Mouse (Mus musculus): ENCODE measurements around the gene Minos1. TPM values are rescaled to one million over a fixed set of nuclear protein-coding genes. Genes with fewer than 3 reads are reported as not detected.

Gene Minos1
- polyA plus RNA-seq, 1 experiment from 2014 or later: 415 TPM

DNA sequence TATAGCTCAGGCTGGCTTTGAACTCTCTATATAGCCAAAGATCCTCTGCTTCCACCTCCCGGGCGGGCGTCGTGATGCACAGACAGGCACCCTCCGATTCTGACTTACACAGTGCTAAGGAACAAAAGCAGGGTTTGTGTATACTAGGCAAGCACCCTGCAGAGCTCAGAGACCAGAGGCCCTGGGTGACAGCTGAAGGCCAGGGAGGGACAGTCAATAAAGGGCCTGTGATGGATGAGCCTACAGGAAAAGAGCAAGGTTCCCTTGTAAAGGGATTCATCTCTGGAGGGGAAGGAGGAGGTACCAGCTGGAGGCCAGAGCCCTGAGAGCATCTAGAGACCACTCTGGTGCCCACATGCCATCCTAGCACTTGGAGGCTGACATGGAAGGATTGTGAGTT, 77.5 kb downstream of the Minos1 start:
- no peak overlapping the region; the same call in 1 of the 2 replicates for H3K27ac ChIP-seq (ENCODE audit: low read depth, low read length)
- 26% methylated on average over 5 of the region's 5 CpGs for WGBS
- H3K4me2 ChIP-seq (ENCODE audit: low read depth, low read length): no peak overlapping the region

DNA sequence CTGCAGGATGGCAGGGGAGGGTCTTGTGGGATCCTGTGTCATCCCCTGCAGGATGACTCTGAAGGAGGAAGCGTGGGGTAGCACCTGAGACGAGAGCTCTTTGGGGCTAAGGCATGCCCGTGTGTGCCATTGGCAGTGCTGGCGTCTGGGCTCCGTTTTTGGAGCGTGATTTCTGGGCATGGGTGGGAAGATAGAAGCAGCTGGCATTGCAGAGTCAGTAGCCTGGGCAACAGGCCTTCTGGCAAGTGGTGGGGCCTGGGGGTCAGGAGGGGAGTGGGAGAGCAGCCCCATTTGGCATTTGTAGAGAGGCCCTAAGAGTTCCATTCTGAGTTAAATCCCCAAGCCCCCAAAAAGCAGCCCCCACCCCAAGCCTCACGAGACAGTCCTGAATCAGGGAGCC, 78.1 kb downstream of the Minos1 start:
- H3K4me2 ChIP-seq (ENCODE audit: low read depth, low read length): no peak overlapping the region
- H3K4me1 ChIP-seq (ENCODE audit: control insufficient read depth, insufficient read depth, low read length): peaks cover 12% of the 10 kb centered on the region
- no peaks in the 10 kb centered on the region for H3K36me3 ChIP-seq (ENCODE audit: control insufficient read depth, insufficient read depth, low read length)
- H3K27ac ChIP-seq (ENCODE audit: low read depth, low read length): no peak overlapping the region
- H3K4me3 ChIP-seq (ENCODE audit: low read depth, low read length): no peak overlapping the region
- no peak for ATAC-seq (ENCODE audit: low read depth)
- H3K9me3 ChIP-seq (ENCODE audit: control insufficient read depth, low read length): no peaks in the 10 kb centered on the region
- H3K27me3 ChIP-seq (ENCODE audit: control insufficient read depth, insufficient read depth, low read length): no peaks in the 10 kb centered on the region
- WGBS: 66% methylated on average over 7 of the region's 7 CpGs
- no peak overlapping the region for H3K9ac ChIP-seq (replicated peaks; ENCODE audit: low read depth, low read length)

More for the DNA sequence above, 77.5 kb downstream of the Minos1 start:
- H3K9ac ChIP-seq (replicated peaks; ENCODE audit: low read depth, low read length): no peak overlapping the region
- H3K4me1 ChIP-seq (ENCODE audit: control insufficient read depth, insufficient read depth, low read length): peaks cover 12% of the 10 kb centered on the region
- no peaks in the 10 kb centered on the region for H3K36me3 ChIP-seq (ENCODE audit: control insufficient read depth, insufficient read depth, low read length)
- no peak overlapping the region for H3K4me3 ChIP-seq (ENCODE audit: low read depth, low read length)
- no peaks in the 10 kb centered on the region for H3K9me3 ChIP-seq (ENCODE audit: control insufficient read depth, low read length)
- ATAC-seq (ENCODE audit: low read depth): no peak
- H3K27me3 ChIP-seq (ENCODE audit: control insufficient read depth, insufficient read depth, low read length): no peaks in the 10 kb centered on the region

Other genes starting within 250 kb of the Minos1 start
- gene Otud3, start 217.2 kb downstream of the Minos1 start, polyA plus RNA-seq (2014; fragmentation: Nextera tagmentation; extraction: Ambion mirVana): 2.6 and 3.3 TPM in 2 replicates
- gene Rnf186, start 164.0 kb downstream of the Minos1 start, polyA plus RNA-seq (2014; fragmentation: Nextera tagmentation; extraction: Ambion mirVana): not detected in 2 replicates
- 1.1 TPM in 2 replicates for gene Tmco4, start 158.2 kb downstream of the Minos1 start, polyA plus RNA-seq (2014; fragmentation: Nextera tagmentation; extraction: Ambion mirVana)
- 0.52 and 1.4 TPM in 2 replicates for gene Htr6, start 55.5 kb downstream of the Minos1 start, polyA plus RNA-seq (2014; fragmentation: Nextera tagmentation; extraction: Ambion mirVana)
- gene Nbl1, start 38.1 kb downstream of the Minos1 start, polyA plus RNA-seq (2014; fragmentation: Nextera tagmentation; extraction: Ambion mirVana): 26.3 and 55.9 TPM in 2 replicates
- gene Capzb, start 61.8 kb upstream of the Minos1 start, polyA plus RNA-seq (2014; fragmentation: Nextera tagmentation; extraction: Ambion mirVana): 218 and 249 TPM in 2 replicates
- 12.7 and 16.2 TPM in 2 replicates for gene Pqlc2, start 179.6 kb upstream of the Minos1 start, polyA plus RNA-seq (2014; fragmentation: Nextera tagmentation; extraction: Ambion mirVana)
- gene Akr7a5, start 179.6 kb upstream of the Minos1 start, polyA plus RNA-seq (2014; fragmentation: Nextera tagmentation; extraction: Ambion mirVana): 52.8 and 55.5 TPM in 2 replicates
- 73.2 and 77.4 TPM in 2 replicates for gene Mrto4, start 221.5 kb upstream of the Minos1 start, polyA plus RNA-seq (2014; fragmentation: Nextera tagmentation; extraction: Ambion mirVana)
- 42.4 and 44.8 TPM in 2 replicates for gene Emc1, start 221.5 kb upstream of the Minos1 start, polyA plus RNA-seq (2014; fragmentation: Nextera tagmentation; extraction: Ambion mirVana)
- gene Ubr4, start 221.5 kb upstream of the Minos1 start, polyA plus RNA-seq (2014; fragmentation: Nextera tagmentation; extraction: Ambion mirVana): 99.2 and 109 TPM in 2 replicates

Measured in neural tube, embryonic 14.5 days (tissue).